Mouse (Mus musculus) embryo, embryonic 10.5 days (tissue): Measurements from ENCODE around the gene Snx22.

Experiments used
- DNase-seq: peaks from one replicate; pipeline ENCODE4 v3.0.0-alpha.2; 2015; ENCODE audit warnings: low spot score

Snx22 gene

GRCm38 (mm10) chr9:66068971-66069391, 538 bp downstream of the Snx22 start:
- no peak for DNase-seq

- no peak for DNase-seq
Observed at GRCm38 (mm10) chr9:66068056-66068455, 1.5 kb downstream of the Snx22 start.

GRCm38 (mm10) chr9:66067542-66067941, 2.0 kb downstream of the Snx22 start:
- peak; percentile 65 for DNase-seq

DNA sequence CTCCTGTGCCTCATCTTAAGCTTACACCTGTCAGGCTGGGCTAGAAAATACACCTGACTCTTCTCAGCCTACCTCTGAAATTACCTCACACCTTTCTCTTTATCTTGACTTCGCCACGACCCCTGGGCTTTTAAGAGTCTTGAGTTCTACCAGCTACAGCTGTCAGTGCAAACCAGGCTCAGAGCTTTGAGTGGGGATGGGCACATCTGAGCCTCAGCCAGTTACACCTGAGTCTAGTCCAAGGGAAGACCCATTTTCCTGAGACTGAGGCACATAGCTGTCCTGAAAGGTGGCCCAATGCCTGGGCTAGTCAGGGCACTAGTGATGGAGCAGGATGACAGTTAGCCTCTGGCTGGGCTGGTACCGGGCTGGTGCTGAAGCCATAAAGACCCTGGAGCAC, 2.7 kb downstream of the Snx22 start:
- DNase-seq: no peak

- no peak for DNase-seq
Observed at GRCm38 (mm10) chr9:66064316-66064715, 5.2 kb downstream of the Snx22 start.

GRCm38 (mm10) chr9:66063446-66063845, 6.1 kb downstream of the Snx22 start:
- no peak for DNase-seq

DNA sequence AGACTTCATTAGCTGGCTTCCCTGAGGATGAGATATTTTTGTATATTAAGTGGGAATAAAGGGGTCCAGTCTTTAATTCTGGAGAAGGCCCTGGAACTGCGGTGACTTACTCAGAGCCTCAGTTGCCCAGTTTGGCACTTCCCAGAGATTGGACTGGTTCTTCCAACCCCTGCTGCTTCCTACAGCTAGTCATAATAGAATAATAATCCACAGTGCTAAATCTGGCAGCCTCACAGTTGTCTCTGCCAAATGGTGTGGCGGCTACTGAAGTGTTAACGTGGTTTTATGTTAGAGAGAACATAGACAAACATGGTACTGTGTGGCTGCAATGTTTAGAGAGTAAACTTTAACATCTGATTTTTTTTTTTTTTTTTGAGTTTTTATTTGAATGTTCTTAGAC, 7.9 kb downstream of the Snx22 start:
- DNase-seq: no peak

DNA sequence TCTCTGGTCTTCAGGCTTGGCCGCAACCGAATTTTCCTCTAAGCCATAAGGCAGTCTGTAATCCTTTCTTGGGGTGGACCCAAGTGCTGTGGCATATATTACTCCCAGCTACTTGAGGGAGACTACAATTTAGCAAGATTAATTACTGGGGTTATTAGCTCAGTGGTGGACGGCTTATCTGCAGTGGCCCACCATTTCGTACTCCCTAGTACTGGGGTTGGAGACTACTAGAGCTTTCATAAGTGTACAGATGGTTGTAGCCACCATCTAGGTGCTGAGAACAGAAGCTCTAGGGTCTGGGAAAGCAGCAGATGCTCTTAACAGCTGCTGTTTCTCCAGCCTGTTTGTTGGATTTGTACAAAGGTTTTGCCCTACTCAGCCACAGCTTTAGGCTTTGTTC, 8.5 kb downstream of the Snx22 start:
- DNase-seq: peak; percentile 34

DNA sequence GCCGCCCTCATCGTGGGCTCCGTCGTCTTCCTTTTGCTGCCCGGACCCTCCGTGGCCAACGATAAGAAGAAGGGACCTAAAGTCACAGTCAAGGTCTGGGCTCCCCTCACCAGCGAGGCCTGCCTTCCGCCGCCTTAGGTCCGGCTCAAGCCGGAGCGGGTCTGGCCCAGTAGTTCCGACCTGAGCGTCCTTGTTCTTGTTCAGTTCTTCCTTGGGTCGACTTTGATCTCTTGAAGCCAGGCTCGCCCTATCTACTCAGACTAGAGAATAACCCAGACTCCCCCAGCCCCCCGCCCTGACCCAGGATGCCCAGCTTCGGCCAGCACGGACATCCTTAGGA, 9.2 kb downstream of the Snx22 start:
- no peak for DNase-seq

- DNase-seq: peak; percentile 98
Observed at GRCm38 (mm10) chr9:66059583-66060307, 9.8 kb downstream of the Snx22 start, which contains the start of gene Ppib. Ppib (plus strand) TSS chr9:66060222.

DNA sequence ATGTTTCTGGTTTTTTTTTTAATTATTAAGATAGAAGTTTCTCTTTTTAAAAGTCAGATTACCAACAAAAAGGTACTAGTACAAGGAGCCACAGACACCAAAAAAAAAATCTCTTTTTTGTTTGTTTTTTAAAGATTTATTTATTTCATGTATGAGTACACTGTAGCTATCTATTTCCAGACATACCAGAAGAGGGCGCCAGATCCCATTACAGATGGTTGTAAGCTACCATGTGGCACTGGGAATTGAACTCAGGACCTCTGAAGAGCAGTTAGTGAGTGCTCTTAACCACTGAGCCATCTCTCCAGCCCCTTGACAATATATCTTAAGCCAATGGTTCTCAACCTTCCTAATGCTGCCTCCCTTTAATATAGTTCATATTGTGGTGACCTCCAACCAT, 15.9 kb downstream of the Snx22 start:
- DNase-seq: no peak

- no peak for DNase-seq
Observed at GRCm38 (mm10) chr9:66052731-66053130, 16.8 kb downstream of the Snx22 start.

- no peak for DNase-seq
Observed at GRCm38 (mm10) chr9:66051493-66051892, 18.0 kb downstream of the Snx22 start.

GRCm38 (mm10) chr9:66049931-66050601, 19.5 kb downstream of the Snx22 start:
- no peak for DNase-seq

GRCm38 (mm10) chr9:66043241-66043640, 26.3 kb downstream of the Snx22 start:
- no peak for DNase-seq

- no peak for DNase-seq
Observed at GRCm38 (mm10) chr9:66042331-66042730, 27.2 kb downstream of the Snx22 start.

GRCm38 (mm10) chr9:66040801-66041200, 28.7 kb downstream of the Snx22 start:
- no peak for DNase-seq

DNA sequence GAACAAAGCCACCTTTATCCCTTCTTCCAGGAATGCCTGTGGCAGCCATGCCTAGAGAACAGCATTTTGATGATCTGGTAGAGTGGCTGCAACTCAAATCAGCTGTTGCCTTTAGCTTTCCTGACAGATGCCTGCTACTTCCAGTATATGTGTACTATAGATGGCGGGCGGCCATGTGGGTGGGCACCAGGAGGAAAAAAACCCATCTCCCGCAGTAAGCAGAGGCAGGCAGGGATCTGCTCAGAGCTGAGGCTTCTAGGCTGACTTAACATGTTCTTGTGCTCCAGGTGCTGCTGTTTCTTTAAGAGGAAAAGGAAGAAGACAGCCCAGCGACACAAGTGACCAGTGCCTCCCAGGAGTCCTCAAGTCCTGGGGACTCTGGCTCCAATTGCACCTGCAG, 30.2 kb downstream of the Snx22 start:
- no peak for DNase-seq

- no peak for DNase-seq
Observed at GRCm38 (mm10) chr9:66038581-66038980, 30.9 kb downstream of the Snx22 start.

- DNase-seq: no peak
Observed at GRCm38 (mm10) chr9:66038082-66038481, 31.4 kb downstream of the Snx22 start.

- DNase-seq: no peak
Observed at GRCm38 (mm10) chr9:66020601-66021000, 48.9 kb downstream of the Snx22 start.
